Mouse (Mus musculus): ENCODE measurements at regions not wholly inside any gene's neighbourhood (a gene's known extent, or its start where the extent isn't known, plus 50 kb on each side); places are given as distances from the start of the nearest gene placed in this dataset.

GRCm38 (mm10) chr19:56653292-56653691, 68.7 kb upstream of the Adrb1 start:
- DNase-seq, result no peak

GRCm38 (mm10) chr19:56655330-56655729, 66.7 kb upstream of the Adrb1 start:
- no peak for DNase-seq

- DNase-seq, result peak in 1 of 2 experiments; percentile 51
Observed at GRCm38 (mm10) chr19:56660566-56661199, 61.3 kb upstream of the Adrb1 start.

DNA sequence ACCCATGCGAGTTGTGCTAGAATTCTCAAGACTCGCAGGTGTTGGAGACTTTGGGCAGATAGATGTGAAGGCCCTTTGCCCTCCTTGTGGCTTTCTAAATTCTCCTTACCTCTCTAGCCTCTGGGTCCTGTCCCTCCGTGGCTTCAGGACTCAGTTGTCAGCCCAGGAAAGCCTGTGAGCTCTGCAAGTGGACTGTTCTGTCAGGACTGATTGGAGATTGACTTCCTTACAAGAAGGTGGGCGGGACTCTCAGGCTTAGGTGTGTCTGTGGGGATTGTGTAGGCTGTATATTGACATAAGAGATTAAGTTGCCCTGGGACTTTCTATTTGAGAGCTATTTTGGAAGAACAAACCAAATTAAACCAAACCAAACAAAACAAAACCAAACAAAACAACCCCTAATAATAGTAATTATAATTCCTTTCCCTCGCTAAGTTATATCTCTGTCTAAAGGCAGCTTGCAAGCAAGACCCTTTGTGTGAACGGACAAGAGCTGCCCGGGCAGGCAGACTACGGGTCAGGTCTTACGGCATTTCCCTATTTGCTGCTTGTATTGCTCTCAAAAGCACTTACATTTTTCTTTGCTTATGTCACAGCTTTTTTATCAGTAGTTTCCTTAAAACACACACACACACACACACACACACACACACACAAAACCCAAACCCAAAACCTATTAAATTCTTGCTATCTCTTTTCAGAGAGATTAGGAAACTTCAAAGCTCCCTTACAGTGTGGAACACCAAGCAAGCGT, 58.3 kb upstream of the Adrb1 start:
- peak in 1 of 2 experiments; percentile 60 for DNase-seq

DNA sequence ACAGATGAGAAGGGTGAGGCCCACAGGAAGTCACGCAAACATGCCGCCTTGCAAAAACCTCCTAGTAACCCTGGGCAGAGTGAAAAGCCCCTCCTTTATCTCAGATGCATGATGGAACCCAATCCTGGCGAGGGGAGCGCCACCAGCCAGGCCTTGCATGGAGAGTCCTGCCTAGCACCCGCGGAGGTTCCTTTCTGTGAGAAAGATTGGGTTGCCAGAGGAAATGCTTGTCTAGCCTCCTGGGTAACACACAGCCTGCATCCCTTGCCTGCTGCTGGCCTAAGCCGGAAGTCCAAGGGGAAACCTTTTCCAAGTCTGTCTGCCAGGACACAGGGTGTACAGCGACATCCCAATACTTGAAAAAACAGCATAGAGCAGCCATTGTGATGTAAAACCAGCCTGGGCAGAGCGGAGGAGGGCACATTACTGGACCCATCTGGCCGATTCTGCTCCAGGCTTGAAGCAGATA, 57.7 kb upstream of the Adrb1 start:
- DNase-seq, result peak in 1 of 2 experiments; percentile 42

GRCm38 (mm10) chr19:56664944-56665663, 56.9 kb upstream of the Adrb1 start:
- no peak for DNase-seq

- DNase-seq, result no peak
Observed at GRCm38 (mm10) chr19:56665972-56666371, 56.0 kb upstream of the Adrb1 start.

DNA sequence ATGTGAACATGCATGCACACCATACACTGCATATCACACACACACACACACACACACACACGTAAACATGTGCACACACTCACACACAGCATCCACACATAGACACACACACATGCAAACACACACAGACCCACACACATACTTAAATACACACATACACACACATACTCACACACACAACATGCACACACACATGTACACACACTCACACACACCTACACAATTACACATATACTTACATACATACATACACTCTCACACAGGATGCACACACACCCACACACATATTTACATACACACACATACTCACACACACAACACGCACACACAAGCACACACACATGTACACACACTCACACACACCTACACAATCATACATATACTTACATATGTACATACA, 54.1 kb upstream of the Adrb1 start:
- no peak for DNase-seq

GRCm38 (mm10) chr19:56668991-56669390, 53.0 kb upstream of the Adrb1 start:
- DNase-seq, result peak; percentile 42 to 61

DNA sequence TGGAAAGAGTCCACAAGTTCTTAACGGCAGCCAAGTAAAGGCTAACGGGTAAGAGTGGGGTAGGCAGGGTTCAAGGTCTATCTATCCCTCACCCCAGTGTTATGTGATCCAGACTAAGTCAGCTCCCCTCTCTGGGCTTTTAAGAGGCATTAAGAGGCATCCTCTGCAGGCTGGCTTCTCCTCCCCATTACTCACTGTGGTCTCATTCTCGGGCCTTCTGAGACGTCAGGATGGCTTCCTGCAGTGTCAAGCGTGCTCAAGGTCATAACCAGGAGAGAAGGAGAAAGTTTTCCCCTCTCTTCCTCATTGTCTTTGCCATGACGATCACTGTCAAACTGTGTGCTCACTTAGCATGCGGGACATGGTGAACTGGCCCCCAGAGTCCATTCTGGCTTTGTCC, 52.5 kb upstream of the Adrb1 start:
- peak in 1 of 2 experiments; percentile 17 for DNase-seq

Data from lung, postnatal 4 days (tissue).